Mouse (Mus musculus) neural tube, embryonic 13.5 days (tissue): ENCODE results near the gene Grin2d. TPM values are rescaled to one million over a fixed set of nuclear protein-coding genes. Genes with fewer than 3 reads are reported as not detected.
"Not testable (repeated sequence)": the region's sequence is repeated elsewhere in the genome, so short reads cannot be mapped to it uniquely, and the experiment has no call there.

Experiments used
- ATAC-seq: fragments of 200-750 bp; cut with Nextera tagmentation; 2 replicates; pipeline ENCODE4 v1.8.0; 2017; ENCODE audit warnings: low read depth, mild to moderate bottlenecking, moderate TSS enrichment, moderate library complexity
- H3K27ac ChIP-seq: fragments of 300-500 bp; sonication (generic); replicated peaks from 2 replicates; pipeline ENCODE4 v1.5.1; 2015; ENCODE audit warnings: moderate library complexity, mild to moderate bottlenecking, inconsistent platforms
- H3K27me3 ChIP-seq: fragments of 300-500 bp; sonication (generic); 2 replicates; pipeline ENCODE4 v1.6.1; 2015; ENCODE audit warnings: mild to moderate bottlenecking, inconsistent platforms
- H3K36me3 ChIP-seq: fragments of 300-500 bp; sonication (generic); 2 replicates; pipeline ENCODE4 v1.6.1; 2015; ENCODE audit warnings: mild to moderate bottlenecking, inconsistent platforms
- H3K4me1 ChIP-seq: fragments of 300-500 bp; sonication (generic); replicated peaks from 2 replicates; pipeline ENCODE4 v1.6.1; 2015; ENCODE audit warnings: inconsistent platforms
- H3K4me2 ChIP-seq: fragments of 300-500 bp; sonication (generic); 2 replicates; pipeline ENCODE4 v1.6.1; 2015; ENCODE audit warnings: inconsistent platforms, mild to moderate bottlenecking, moderate library complexity
- H3K4me3 ChIP-seq: fragments of 300-500 bp; sonication (generic); 2 replicates; pipeline ENCODE4 v1.5.1; 2015; ENCODE audit warnings: mild to moderate bottlenecking, inconsistent platforms
- H3K9ac ChIP-seq: fragments of 300-500 bp; sonication (generic); 2 replicates; pipeline ENCODE4 v1.6.1; 2015; ENCODE audit warnings: moderate library complexity, mild to moderate bottlenecking, inconsistent platforms
- H3K9me3 ChIP-seq: fragments of 300-500 bp; sonication (generic); 2 replicates; pipeline ENCODE4 v1.6.1; 2016; ENCODE audit warnings: inconsistent platforms
- WGBS: fragments of 180-500 bp; shearing (Covaris S2); methylation state at CpG from one replicate; pipeline ENCODE4 v1.1.7; 2015; 5-methylcytosine and 5-hydroxymethylcytosine counted together
- polyA plus RNA-seq: library from polyadenylated mRNA; unstranded; fragments of >200 nt; fragmentation: Nextera tagmentation; extraction: Ambion mirVana; gene quantifications from 2 replicates; pipeline ENCODE4 v1.2.1, GENCODE M21; 2015

The Grin2d gene
- polyA plus RNA-seq, 1 experiment from 2014 or later: 1.6 TPM

DNA sequence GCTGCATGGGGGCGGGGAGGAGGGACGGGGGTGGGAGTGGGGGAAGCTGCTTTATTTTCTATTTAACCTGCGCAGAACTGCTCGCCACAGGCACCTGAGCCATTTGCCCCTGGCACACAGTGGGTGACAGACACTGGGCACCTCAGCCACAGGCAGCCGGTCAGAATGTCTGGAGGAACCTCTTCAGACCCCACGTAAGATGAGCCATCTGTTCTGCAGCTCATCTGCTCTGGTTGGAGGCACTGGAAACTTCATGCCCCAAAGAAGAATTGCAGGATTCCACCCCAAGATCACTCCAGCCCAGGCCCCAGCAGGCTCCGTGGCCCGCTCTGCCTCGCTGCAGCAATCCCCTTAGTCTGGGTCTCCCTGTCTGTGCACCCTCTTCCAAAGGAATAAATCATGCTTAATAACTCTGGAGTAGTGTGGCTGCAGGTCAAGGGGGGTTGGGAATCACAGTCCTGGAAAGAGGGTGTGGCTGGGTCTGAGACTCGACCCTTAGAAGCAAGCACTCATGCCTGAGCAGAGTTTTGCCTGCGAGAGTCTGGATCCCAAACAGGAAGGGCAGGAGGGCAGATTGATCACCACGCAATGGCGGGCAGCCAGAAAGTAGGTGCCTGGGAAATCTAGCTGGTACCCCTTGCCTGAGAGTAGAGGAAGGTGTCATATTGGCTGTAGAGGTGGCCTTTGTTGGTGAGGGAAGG, 39.0 kb upstream of the Grin2d start:
- Histone ChIP-seq H3K4me3 (peak overlapping the region; percentile 28; the same call in 1 of the 2 replicates), H3K9me3 (no peaks in the 10 kb centered on the region), H3K4me1 (peaks cover 27% of the 10 kb centered on the region), H3K27me3 (no peaks in the 10 kb centered on the region), H3K9ac (peak overlapping the region; percentile 69), H3K4me2 (peak overlapping the region; percentile 55), H3K27ac (peak overlapping the region; percentile 90), H3K36me3 (no peaks in the 10 kb centered on the region)
- ATAC-seq: peak; percentile 4; the same call in 1 of the 2 replicates
- WGBS: 28% methylated on average over 13 of the region's 13 CpGs

DNA sequence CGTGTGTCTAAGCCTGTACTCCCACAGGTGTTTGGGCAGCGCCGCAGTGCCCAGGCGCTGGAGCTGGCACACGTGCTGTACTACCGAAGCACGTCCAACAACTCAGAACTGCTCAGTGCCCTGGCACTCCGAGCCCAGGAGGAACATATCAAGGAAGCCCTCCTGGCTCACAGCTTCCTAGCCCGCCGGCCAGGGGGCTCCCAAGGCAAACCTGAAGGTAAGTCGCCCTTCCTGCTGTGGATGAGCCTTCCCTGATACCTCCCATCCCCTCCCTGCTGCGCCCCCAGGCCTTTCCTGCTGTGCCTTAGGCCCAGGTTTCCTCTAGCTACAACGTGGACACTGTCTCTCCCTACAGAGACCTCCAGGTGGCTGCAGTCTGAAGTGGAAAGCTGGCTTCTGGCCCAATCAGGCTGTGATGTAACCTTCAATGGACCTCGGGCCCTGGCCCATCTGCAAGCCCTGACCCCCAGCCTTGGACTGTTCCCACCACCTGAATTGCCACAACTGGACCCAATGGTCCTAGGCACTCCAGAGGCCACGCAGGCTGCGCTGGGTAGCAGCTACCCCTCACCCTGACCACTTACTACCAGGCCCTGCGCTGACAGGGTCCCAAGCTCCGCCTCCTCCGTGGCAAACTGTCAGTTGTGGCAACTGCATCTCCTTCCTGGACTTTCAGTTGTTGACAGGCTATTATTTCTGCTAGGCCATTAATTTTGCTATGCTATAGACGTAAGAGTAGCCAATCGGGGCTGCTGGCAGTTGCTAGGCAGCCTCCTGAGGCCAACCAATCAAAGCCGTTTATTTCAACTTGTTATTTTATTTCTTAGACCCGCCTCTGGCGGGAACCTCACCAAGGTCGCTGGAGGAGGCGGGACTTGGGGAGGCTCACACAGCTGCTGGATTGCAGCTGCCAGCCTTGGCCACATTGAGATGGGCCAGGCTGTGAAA, 38.2 kb upstream of the Grin2d start:
- peak overlapping the region; percentile 55 for H3K4me2 ChIP-seq
- 34% methylated on average over 26 of the region's 26 CpGs for WGBS
- H3K9ac ChIP-seq: peak overlapping the region; percentile 69
- H3K27ac ChIP-seq: peak overlapping the region; percentile 90
- no peaks in the 10 kb centered on the region for H3K27me3 ChIP-seq
- ATAC-seq: peak; percentile 85
- H3K4me3 ChIP-seq: peak overlapping the region; percentile 28
- H3K36me3 ChIP-seq: peaks cover 3% of the 10 kb centered on the region
- H3K4me1 ChIP-seq: peaks cover 27% of the 10 kb centered on the region
- no peaks in the 10 kb centered on the region for H3K9me3 ChIP-seq

DNA sequence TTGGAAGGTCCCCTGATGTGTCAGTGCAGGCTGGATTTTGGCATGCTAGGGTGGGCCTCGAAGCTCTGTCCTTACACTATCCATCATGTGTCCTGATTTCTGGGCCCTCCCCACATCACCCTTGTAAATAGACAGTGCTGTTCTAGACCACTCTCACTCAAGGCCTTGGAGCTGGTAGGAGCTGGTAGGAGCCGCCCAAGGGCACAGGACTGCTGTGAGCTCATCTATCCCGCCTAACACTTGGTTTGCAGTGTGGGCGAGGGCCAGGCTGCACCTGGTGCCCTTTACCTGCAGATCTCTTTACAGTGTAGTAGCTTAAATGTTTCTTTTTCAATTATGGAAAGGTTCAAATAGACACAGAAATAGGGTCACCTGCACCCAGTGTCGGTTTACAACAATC, 36.8 kb upstream of the Grin2d start:
- H3K9me3 ChIP-seq: no peaks in the 10 kb centered on the region
- WGBS: 92% methylated on average over 5 of the region's 5 CpGs
- H3K9ac ChIP-seq: no peak overlapping the region
- H3K4me3 ChIP-seq: no peak overlapping the region
- H3K27ac ChIP-seq: no peak overlapping the region
- peaks cover 22% of the 10 kb centered on the region for H3K4me1 ChIP-seq
- no peak overlapping the region for H3K4me2 ChIP-seq
- H3K27me3 ChIP-seq: no peaks in the 10 kb centered on the region
- ATAC-seq: no peak
- peaks cover 15% of the 10 kb centered on the region for H3K36me3 ChIP-seq

DNA sequence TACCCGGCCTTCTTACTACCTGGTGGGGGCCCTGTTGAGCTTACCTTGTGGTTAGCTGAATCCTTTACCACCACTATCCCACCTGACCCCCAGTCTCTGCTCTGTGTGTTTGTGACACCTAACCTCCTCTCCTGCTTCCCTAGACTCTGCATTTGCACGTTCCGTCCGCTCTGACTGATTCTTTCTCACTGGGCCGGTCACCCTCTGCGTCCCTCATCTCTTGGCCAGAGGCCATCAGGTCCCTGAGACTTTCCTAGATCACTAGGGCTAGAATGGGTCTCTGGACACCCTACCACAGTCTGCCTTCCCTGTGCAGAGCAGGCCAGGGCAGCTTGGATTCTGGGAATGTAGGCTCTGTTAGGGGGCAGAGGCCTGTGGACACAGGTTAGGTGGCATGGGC, 35.9 kb upstream of the Grin2d start:
- WGBS: 87% methylated on average over 6 of the region's 6 CpGs
- Histone ChIP-seq H3K9ac (no peak overlapping the region), H3K4me2 (no peak overlapping the region), H3K27me3 (no peaks in the 10 kb centered on the region), H3K4me3 (no peak overlapping the region), H3K36me3 (peaks cover 24% of the 10 kb centered on the region), H3K4me1 (peaks cover 22% of the 10 kb centered on the region), H3K27ac (no peak overlapping the region), H3K9me3 (no peaks in the 10 kb centered on the region)
- ATAC-seq: no peak

DNA sequence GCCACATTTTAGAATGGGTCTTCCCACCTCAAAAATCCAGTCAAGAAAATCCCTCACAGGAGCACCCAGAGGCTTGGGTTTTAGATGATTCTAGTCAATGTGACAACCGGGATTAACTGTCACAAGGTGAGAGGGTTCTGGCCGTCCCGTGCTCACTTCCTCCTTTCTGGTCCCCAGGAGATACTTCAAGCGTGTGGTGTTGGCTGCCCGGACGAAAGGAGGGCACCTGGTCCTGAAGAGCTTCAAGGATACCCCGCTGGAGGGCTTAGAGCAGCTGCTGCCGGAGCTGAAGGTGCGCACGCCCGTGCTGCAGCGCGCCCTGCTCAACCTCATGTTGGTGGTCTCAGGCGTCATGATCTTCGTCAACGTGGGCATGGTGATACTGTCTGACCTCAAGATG, 31.0 kb upstream of the Grin2d start:
- WGBS: 96% methylated on average over 16 of the region's 16 CpGs
- no peak for ATAC-seq

DNA sequence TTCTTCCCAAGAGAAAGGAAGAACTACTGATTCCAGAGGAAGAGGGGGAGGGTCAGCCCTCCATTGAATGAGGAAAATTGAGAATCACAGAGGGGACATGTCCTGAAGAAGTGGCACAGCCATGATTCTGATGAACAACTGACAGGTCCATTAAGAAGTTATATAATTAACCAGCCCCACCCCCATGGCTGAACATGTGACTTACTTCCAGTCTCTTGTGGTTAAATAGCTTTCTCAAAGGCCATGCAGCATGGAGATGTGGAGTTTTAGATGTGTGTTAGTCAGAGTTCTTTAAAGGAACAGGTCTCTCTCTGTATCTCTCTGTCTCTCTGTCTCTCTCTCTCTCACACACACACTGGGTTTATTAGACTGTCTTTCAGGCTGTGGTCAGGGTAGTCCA, 30.2 kb upstream of the Grin2d start:
- Histone ChIP-seq H3K4me1 (no peaks in the 10 kb centered on the region), H3K36me3 (peaks cover 38% of the 10 kb centered on the region), H3K4me3 (no peak overlapping the region), H3K27ac (no peak overlapping the region), H3K9ac (no peak overlapping the region), H3K27me3 (no peaks in the 10 kb centered on the region), H3K9me3 (no peaks in the 10 kb centered on the region), H3K4me2 (no peak overlapping the region)
- ATAC-seq: no peak

More for the DNA sequence above, 31.0 kb upstream of the Grin2d start:
- Histone ChIP-seq H3K4me3 (no peak overlapping the region), H3K9ac (no peak overlapping the region), H3K9me3 (no peaks in the 10 kb centered on the region), H3K27me3 (no peaks in the 10 kb centered on the region), H3K4me1 (no peaks in the 10 kb centered on the region), H3K27ac (no peak overlapping the region), H3K36me3 (peaks cover 38% of the 10 kb centered on the region), H3K4me2 (no peak overlapping the region)

DNA sequence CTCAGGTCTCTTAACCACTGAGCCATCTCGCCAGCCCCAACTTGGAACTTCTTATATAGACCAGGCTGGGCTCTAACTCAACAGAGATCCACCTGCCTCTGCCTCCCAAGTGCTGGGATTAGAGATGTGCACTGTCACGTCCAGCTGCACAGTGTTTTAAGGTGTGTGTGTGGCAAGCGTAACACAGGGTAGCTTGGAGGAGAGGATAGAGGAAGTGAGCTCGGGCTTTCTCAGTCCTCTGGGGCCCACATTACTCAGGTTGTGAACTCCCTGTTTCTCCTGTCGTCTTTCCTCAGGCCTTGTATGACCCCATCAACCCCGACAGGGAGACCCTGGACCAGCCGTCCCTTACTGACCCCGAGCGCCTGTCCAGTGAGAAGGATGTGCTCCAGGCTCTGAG, 28.4 kb upstream of the Grin2d start:
- no peak for ATAC-seq
- H3K36me3 ChIP-seq: peaks cover 36% of the 10 kb centered on the region
- no peak overlapping the region for H3K9ac ChIP-seq
- no peak overlapping the region for H3K4me3 ChIP-seq
- 94% methylated on average over 9 of the region's 9 CpGs for WGBS
- no peaks in the 10 kb centered on the region for H3K9me3 ChIP-seq
- H3K4me1 ChIP-seq: no peaks in the 10 kb centered on the region
- H3K27ac ChIP-seq: no peak overlapping the region
- H3K4me2 ChIP-seq: no peak overlapping the region
- no peaks in the 10 kb centered on the region for H3K27me3 ChIP-seq

DNA sequence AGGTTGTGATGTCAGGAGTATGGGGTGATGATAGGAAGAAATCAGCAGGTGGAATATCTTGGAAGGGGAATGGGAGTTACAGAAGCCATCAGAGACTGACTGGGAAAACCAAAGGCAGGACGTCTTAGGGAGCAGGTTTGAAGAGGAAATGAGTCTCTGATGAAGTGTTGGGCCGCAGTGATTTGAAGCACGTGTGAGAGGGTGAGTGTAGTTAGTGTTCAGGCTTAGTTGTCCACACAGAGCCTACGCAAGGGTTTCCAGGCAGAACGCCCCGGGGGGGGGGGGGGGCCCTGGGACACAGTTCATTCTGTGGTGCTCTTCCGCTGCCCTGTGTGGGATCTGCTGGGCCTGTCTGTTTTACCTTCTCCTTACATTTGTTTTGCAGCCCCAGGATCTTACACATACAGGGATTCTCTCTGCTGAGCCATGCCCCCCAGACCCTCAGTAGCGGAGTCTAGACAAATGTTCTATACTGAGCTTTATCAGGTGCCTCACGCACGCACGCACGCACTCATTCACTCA, 24.4 kb upstream of the Grin2d start:
- Histone ChIP-seq H3K27me3 (no peaks in the 10 kb centered on the region), H3K9ac (no peak overlapping the region), H3K4me3 (no peak overlapping the region), H3K4me2 (no peak overlapping the region), H3K27ac (0 out of 2 replicates have a peak overlapping the region, but pooled peaks have one; percentile 9), H3K36me3 (0 out of 2 replicates have a peak, but pooled peaks cover 4% of the 10 kb centered on the region), H3K9me3 (no peaks in the 10 kb centered on the region), H3K4me1 (peaks cover 8% of the 10 kb centered on the region)
- ATAC-seq: no peak
- 82% methylated on average over 12 of the region's 12 CpGs for WGBS

DNA sequence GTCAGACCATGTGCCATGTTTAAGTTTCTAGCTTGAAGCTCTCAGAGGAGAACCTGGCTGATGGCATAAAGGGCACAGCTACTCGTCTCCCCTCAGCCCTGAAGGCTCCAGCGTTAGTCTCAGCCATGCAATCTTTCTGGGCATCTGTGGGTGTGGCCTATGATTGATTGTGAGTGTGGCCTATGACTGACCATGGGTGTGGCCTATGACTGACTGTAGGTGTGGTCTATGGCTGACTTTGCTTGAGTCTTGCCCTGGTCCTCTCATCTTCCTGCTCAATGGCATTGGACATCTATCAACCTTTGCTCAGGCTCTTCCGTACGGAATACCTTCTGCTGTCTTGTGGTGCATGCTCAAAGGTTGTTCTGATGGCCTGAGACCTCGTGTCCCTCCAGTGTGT, 23.4 kb upstream of the Grin2d start:
- Histone ChIP-seq H3K9ac (no peak overlapping the region), H3K4me3 (no peak overlapping the region), H3K4me2 (no peak overlapping the region), H3K4me1 (peaks cover 11% of the 10 kb centered on the region), H3K9me3 (no peaks in the 10 kb centered on the region), H3K36me3 (no peaks in the 10 kb centered on the region), H3K27me3 (no peaks in the 10 kb centered on the region), H3K27ac (no peak overlapping the region)
- ATAC-seq: no peak
- WGBS: 52% methylated on average over 5 of the region's 5 CpGs

DNA sequence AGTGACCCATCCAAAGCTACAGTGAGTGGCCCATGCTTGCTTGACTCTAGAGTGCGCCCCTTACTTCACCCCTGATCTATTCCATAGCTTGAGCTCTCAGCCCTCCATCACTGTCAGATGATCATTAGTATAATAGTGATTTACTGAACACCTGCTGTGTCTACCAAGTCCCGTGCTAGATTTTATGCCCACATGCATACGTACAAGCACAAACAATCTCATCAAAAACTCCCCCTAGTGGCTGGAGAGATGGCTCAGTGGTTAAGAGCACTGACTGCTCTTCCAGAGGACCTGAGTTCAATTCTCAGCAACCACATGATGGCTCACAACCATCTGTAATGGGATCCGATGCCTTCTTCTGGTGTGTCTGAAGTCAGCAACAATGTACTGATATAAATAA, 19.9 kb upstream of the Grin2d start:
- peak overlapping the region; percentile 46 for H3K4me3 ChIP-seq
- WGBS: 51% methylated on average over 4 of the region's 4 CpGs

DNA sequence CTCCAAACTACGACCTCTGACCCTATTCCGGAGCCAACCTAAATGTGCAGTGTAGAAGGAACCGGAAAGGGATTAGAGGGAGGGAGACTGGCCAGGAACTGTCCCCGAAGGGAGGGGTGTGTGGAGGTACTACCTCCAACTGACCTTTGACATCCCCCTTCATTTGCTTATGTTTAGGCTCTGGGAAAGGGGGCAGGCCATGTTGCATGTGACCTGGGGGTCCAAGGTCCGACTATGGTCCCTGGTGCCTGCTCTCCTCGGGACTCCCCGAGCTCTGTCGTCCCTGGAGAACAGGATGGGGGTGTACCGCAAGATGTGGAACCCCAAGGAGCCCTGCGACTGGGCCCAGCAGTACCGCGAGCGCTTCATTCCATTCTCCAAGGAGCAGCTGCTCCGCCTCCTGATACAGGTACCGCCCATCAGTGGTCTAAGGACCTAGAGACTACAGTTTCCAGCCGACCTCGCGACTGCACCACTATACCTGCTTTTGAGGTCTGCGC, 19.1 kb upstream of the Grin2d start:
- Histone ChIP-seq H3K4me2 (peak overlapping the region; percentile 91), H3K27me3 (no peaks in the 10 kb centered on the region), H3K27ac (peak overlapping the region; percentile 72), H3K4me1 (peaks cover 11% of the 10 kb centered on the region), H3K9ac (peak overlapping the region; percentile 78), H3K9me3 (no peaks in the 10 kb centered on the region), H3K4me3 (peak overlapping the region; percentile 46), H3K36me3 (no peaks in the 10 kb centered on the region)
- peak; percentile 42 for ATAC-seq
- WGBS: under 1% methylated on average over 19 of the region's 19 CpGs

More for the DNA sequence above, 19.9 kb upstream of the Grin2d start:
- H3K9me3 ChIP-seq, H3K27ac ChIP-seq, H3K36me3 ChIP-seq, ATAC-seq, H3K27me3 ChIP-seq: not testable (repeated sequence)
- Histone ChIP-seq H3K9ac (peak overlapping the region; percentile 78; the same call in 1 of the 2 replicates), H3K4me2 (peak overlapping the region; percentile 91), H3K4me1 (peaks cover 11% of the 10 kb centered on the region)
